ENCODE assay signal across 8 mouse cellular contexts in the genomic region with DNA sequence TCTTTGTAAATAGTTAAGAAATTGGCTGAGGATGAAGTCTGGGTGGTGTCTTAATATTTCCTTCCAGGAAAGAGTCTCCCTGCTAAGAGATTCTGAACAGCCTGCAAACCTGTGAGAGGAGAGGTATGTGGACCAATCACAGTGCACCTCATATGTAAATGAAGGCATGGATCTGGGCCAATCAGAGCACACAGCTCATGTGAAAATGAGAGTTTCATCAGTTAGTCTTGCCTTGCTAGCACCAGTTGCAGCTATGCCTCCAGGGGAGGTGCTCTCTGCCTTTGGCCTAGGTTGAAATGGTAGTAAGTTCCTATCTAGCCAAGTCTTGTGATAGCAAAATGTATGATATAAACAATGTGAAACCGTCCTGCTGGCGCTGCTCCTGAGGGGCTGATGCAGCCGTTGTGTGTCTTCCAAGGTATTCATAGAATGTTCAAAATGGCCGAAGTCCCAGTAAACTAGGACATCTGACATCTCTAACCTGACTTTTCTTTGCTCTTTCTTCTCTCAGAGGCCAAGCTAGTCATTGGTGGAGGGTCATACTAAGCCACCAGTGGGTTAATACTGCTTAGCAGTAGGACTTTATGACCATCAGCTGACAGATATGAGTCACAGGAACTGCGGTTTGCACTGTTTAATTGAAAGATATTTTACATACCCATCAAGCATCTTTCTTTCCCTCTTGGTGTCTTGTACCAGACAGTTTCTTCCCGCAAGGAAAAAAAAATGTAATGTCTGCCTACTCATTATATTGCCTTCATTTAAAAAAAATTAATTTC. TPM values are rescaled to one million over a fixed set of nuclear protein-coding genes. Genes with fewer than 3 reads are reported as not detected.
A peak's percentile ranks its signal among the peaks of the same experiment; 100 is the strongest.
DNase-seq lines count a peak whose midpoint lies in the region.
"Had no signal": no experiment of that assay in that cellular context is flagged by ENCODE, and none has a peak within 500 bp of the region (broad histone marks: within the 10 kb centered on the region; RNA-seq: fewer than 3 reads in every experiment).

No protein-coding gene starts in this region.

- DNase-seq in 3134 (ENCODE audit: extremely low read depth, insufficient read length, low spot score) (peak; percentile 45), A20 (ENCODE audit: low read depth, low spot score) (peak; percentile 8), adipocyte (ENCODE audit: low spot score) (peak; percentile 9)
- DNase-seq in kidney, postnatal 10 days = peak; percentile 13
- no peak for DNase-seq in layer of hippocampus, postnatal 10 days (ENCODE audit: low spot score in 2 of 2)
- no peak for DNase-seq in adrenal gland, postnatal 4 days (ENCODE audit: low spot score in 2 of 2)
- DNase-seq in embryo, embryonic 10.5 days (ENCODE audit: low spot score) = no peak
- DNase-seq: cerebellum, adult 2 months had no signal

RNA-seq across cellular contexts. Expression of a gene that starts 32.0 kb away (rescaled TPM):
- total RNA-seq in layer of hippocampus, postnatal 10 days (2021) = under 1 TPM; 0.54 to 0.59 TPM
- 1 to 10 TPM; 1.8 to 2.2 TPM for total RNA-seq in adrenal gland, postnatal 4 days (2021)

RNA-seq across cellular contexts. Expression of a gene that starts 42.8 kb away (rescaled TPM):
- total RNA-seq in layer of hippocampus, postnatal 10 days (2021) = 10 to 100 TPM; 71.0 to 71.3 TPM
- total RNA-seq in adrenal gland, postnatal 4 days (2021) = 10 to 100 TPM; 50.6 to 57.1 TPM

Comparison
In these comparisons a context has a peak if more than half of its experiments do, and no peak if none do; other contexts are left out.
1. DNase-seq: peak in 3134 (single experiment), A20 (single experiment), adipocyte (single experiment) and kidney, postnatal 10 days (single experiment); none in layer of hippocampus, postnatal 10 days (0 of 2), adrenal gland, postnatal 4 days (0 of 2) and embryo, embryonic 10.5 days (single experiment).